Mouse (Mus musculus): ENCODE data around the gene Usp11. TPM values are rescaled to one million over a fixed set of nuclear protein-coding genes. Genes with fewer than 3 reads are reported as not detected.
"Not testable (repeated sequence)": the region's sequence is repeated elsewhere in the genome, so short reads cannot be mapped to it uniquely, and the experiment has no call there.

Gene Usp11
- total RNA-seq (2021) = 10 to 100 TPM; 68.3 to 68.8 TPM

DNA sequence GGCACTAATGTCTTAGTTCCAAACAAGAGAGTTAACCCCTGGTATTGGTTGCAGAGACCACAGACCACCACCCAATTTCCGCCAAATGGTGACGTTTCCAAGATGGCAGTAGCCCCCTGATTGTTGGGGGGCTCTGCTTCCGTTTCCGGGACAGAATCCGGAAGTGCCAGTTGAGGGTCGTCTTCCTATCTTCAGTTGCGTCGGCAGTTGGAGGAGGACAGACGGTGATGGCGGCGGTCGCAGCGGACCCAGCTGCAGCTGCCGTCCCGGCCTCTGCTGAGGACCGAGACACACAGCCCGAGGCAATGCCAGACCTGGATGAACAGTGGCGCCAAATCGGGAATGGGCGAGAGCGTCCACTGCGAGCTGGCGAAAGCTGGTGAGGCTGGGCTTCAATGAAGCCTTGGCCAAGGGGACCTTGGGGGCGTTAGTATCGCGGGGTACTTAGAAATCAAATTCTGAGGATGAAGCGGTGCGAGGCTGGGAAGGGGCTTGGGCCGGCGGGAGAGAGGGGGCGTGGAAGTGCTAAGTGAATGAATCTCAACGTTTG, at the start of gene Usp11:
Usp11 (plus strand) TSS at position 166 of the 550 bp plus-strand sequence.
- intact Hi-C loops (cut with DNase I) = no loop called here
- DNase-seq = peak; percentile 63

DNA sequence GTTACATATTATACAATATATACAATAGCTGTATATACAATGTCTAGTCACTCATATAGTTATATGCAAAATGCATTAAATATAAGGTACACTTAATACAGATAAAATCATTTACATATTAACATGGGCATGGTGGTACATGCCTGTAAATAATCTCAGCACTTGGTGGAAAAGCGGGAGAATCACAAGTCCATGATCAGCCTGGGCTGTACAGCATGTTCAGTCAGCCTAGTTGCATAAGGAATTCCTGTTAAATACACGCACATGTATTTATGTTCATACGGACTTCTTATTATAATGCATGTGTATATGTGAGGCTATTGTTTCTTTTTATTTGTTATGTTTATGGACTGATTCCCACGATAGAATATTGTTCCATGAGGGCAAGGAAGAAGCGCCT, 46.1 kb upstream of the Usp11 start:
- no peak for DNase-seq
- intact Hi-C loops (cut with DNase I) = no loop called here

DNA sequence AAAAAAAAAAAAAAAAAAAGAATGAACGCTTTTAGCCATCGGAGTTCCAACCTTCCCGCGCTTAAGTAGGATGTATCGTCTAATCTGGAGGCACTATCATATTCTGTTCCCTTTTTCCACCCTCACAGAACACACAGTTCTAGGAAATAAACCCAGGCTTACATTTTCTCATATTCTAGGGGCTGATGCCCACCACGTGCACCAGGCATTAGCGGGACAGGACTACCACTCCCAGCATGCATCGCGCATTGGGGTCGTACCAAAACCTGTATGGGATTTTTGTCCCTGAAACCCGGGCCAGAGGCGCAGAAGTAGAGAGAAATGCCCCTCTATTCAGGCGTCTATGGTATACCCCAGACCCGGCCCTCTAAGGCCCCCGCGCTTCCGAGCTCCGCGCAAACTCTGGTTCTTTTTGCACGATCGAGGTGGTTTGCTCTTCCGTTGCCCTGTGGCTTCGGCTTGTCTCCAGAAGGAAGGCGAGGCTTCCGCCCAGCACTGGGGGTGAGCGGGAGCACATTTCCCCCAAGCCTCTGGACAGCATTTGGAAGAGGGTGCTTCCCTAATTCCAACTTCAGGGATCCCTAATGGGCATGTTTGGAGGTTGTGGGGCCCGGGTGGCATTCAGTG, 45.6 kb upstream of the Usp11 start, which contains the start of gene Uba1:
Uba1 (plus strand) TSS at position 301 of the 627 bp plus-strand sequence.
- peak; percentile 87 for DNase-seq
- intact Hi-C loops (cut with DNase I) = no loop called here

DNA sequence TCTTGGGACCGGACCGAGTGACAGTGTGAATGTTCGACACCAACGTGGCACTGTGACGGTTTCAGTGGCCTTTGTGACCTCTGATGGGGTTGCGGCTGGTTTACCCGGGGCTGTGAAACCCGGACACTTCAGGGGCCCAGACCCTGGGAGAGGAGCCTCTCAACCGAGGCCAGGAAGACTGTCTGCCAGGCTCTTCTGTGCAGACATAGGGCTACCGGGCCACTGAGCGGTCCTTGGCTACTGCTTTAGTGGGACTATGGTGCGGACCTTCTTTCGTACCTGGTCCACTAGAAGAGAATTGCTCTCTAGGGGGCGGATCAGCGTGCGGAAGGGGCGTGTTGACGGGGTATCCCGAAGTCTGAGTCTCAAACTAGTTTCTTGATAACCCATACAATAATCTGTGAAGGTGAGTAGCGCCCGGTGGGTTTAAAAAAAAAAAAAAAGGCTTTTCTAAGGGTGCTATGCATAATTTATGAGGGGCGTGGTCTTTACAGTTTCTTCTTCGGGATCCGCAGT, 44.8 kb upstream of the Usp11 start:
- no peak for DNase-seq
- intact Hi-C loops (cut with DNase I) = no loop called here

DNA sequence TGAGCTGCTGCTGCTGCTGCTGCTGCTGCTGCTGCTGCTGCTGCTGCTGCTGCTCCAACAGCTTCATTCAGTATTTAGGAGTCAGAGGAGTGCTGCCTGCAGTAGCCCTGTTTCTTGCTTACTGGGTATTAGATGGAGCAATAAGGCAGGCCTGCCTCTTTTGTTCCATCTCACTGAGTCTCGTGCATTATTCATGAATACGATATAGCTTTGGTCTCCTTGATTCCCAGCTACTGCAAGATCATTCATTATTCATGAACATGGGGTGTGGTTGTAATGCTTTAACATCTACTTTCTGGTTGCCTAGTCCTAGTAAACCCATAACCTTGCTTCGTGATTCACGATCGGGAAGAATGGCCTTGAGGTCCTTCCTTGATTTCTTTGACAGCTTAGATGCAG, 41.4 kb upstream of the Usp11 start:
- no peak for DNase-seq
- intact Hi-C loops (cut with DNase I) = no loop called here

DNA sequence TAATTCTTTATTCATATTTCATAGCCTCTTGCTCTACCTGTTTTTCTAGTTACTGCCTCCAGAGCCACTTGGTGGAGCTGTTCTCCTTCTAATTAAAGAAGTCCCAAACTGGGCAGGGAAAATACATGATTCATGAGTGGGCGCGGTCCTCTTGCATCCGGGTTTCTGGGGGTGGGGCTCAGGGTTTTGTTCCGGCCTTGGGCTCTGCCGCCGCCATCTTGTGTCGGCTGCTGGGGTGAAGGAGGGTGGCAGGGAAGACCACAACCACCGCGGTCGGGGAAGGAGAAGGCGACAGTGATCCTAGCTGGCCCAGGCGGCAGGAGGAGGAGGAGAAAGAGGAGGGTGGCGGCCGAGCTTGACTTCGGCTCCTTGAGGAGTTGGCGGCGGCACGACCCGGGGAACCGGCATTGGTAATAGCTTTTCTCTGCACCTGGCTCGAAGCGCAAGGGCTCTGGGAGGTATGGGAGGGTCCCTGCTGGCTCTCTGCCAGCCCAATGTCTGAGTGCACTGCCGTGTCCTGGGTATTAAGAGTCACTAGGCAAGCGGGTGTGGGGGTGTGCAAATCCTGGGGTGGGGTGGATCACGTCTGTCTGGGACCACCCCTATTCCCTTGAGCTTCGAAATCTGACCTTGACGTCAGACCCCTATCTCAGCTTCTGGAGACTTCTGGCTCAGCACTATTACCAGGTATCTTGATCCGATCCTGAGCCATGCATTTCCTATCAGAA, 40.8 kb upstream of the Usp11 start:
- intact Hi-C loops (cut with DNase I) = no loop called here
- peak; percentile 84 for DNase-seq

DNA sequence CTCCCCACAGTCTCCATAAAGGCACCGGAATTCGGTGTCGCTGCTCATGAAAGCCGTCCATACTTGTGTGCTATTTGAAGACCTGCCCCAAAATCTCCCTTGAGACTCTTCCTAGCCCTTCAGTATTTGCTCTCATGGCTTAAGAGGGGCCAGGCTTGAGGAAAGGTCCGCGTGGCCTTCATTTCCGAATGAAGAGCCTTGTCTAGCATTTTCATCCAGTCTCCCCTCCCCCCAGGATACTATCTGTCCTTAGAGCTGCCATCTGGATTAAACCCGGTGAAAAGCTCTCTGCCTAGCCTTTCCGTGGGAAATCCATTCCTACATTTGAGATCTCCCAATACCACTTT, 40.3 kb upstream of the Usp11 start:
- intact Hi-C loops (cut with DNase I) = no loop called here
- DNase-seq = no peak

DNA sequence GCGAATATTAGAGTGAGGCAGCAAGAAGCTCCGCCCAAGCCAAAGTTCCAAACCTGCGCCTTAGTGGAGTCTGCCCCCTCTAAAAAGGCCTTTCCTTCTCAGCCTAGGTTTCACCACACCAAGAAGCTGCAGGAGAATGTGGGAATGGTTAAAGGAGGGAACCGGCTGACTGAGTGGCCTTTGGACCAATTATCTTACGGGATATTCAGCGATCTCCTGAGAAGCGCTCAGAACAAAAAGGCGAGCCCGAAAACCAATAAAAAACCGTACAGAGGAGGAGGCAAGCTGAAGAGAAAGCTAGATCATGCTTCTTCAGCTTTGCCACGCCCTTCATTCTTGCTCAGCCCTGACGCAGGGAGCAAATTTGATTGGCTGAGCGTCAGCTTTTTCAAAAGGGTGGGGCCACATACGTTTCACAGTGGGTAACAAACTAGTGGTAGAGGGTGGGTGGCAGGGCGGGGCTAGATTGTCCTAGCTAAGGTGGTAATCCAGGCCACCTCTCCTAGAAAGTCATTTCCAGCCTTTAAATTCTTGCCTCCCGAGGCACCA, 16.1 kb upstream of the Usp11 start, which contains the start of gene Cdk16:
Cdk16 (plus strand) TSS at position 436 of the 549 bp plus-strand sequence.
- intact Hi-C loops (cut with DNase I) = no loop called here
- DNase-seq = peak; percentile 81

DNA sequence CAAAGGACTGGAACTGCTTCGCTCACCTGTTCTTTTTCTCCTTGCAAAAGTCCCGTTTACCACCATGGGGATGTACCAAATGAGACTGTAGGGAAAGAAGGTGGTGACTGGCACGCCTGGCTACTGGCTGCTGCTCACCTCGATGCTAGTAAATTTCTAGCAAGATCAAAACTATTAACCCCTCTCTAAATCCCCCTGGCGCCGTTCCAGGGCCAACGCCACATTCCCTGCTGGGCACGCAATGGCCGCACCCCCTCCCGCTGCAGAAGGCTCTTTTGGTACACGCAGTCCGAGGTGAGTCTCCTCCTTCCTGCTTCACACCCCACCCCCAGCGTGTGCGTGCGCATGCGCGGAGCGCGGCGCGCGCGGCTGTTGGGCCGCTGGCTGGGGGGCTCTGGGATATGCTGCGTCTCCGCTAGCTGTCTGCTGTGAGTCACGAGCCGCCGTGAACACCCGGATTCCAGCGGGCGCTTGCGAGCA, 15.6 kb upstream of the Usp11 start:
- intact Hi-C loops (cut with DNase I) = no loop called here

DNA sequence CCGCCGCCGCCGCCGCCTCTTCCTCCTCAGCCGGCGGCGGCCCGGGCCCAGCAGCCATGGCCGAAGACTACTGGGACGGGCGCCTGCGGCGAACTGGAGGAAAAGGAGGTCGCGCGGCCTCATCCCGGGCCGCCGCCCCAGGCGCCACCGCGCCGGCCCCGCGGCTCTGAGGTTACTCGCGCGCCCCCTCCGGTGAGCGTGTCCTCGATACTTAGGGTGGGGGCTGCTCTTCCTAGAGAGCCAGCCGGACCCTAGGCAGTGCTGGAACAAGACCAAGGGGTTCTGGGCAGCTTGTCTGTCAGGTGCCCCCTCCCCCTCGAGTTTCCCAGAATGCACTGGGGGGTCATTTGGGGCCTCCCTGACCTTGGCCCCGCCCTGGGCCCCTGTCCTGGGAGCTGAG, 15.1 kb upstream of the Usp11 start:
- DNase-seq = peak; percentile 77
- intact Hi-C loops (cut with DNase I) = no loop called here

More for the DNA sequence above, 15.6 kb upstream of the Usp11 start:
- peak; percentile 87 for DNase-seq

DNA sequence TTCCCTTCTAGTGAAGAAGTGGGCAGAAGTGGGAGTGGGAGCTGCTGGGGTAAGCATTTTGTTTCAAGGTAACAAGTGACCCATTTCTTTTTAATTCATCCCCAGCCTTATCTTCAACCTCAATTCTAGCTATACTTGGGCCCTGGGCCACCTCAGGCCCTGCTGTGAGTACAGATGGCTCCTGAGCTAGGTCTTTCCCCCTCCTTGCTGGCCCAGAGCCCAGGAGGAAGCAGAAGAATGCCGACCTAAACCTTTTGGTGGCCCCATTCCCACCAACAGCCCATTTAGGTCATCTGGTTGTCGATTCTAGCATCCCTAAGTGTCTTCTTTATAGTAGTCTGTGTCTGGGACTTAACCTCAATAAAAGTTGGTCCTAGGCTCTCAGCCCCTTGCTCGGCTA, 12.1 kb upstream of the Usp11 start:
- peak; percentile 21 for DNase-seq
- intact Hi-C loops (cut with DNase I) = no loop called here

DNA sequence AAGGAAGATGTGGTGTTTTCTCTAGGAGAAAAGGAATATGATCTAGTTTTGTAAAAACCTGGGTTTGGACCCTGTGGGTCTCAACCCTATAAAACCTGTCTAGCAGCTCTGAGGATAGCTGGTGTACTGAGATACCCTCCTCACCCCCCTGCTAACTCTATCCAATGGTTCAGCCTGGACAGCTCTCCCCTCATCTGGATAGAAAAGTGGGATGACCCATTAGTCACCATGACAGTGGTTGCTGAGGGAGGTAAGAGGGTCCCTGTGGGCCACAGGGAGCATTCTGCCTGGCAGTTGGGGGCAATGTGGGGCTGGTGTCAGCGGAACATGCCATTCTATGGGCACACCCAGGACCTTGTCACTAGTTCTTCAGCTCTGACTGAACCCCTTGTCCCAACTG, 11.1 kb upstream of the Usp11 start:
- DNase-seq = no peak
- intact Hi-C loops (cut with DNase I) = no loop called here

DNA sequence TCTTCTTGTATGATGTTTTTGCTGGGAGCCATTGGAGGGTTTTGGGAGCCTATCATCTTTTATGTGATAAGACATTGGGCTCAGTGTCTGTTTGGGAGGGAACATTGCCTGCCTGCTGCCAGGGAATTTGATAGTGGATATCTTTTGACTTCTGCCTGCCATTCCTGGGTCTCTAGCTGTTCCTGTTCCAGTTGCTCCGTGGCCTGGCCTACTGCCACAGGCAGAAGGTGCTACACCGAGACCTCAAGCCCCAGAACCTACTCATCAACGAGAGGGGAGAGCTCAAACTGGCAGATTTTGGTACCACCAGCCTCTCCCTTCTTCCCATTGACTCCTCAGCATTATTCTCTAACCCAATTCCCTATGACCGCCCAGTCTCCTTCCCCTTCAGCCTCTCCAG, 7.9 kb upstream of the Usp11 start:
- intact Hi-C loops (cut with DNase I) = no loop called here
- DNase-seq = no peak

DNA sequence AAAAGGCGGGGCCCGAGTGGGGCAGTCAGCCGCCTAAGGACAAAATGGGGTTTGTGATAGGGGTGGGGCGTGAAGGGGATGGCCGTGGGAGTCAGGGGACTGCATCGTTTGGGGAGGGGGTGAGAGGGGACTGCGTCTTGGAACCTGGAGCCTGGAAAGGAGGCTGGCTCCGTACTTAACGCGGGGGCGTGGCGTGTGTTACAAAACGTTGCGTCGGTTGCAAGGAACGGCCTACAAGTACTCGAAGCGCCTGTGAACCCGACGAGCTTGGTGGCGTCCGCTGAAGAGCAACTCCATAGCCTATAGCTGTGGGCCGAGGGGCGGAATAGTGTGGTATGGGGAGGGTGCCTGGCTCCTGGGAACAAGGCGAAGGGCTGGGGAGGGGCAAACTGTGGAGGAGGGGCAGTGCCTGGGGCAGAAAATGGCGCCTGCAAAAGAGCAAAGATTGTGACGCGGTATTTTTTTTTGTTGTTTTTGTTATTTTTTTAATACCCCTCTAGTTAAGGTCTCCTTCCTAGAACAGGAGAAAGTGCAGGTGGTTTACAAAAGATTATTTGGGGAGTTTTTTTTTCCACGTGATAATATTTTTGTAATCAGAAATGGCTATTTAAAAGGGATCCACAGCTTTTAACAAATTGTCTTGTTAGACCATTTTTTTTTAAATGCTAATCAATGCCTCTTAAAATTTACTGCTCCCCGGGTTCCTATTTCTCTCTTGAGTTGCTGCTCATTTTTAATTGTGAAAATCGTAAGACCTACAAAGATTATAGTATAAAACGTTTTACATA, 783 bp downstream of the Usp11 start:
- peak; percentile 82 for DNase-seq

DNA sequence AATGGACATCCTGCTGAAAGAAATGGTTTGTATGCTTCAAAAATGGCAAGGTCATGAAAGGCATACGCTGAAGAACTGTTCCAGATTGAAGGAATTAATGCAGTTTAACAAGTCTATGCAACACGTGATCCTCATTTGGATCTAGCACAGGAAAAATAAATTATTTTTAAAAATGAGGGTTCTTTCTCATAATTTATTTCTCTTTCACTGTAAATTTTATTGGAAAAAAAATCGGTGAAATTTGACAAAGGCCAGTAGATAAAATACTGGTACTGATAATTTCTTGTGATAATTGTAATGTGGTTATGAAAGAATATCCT, 1.3 kb downstream of the Usp11 start:
- intact Hi-C loops (cut with DNase I) = no loop called here
- no peak for DNase-seq

More for the DNA sequence above, 783 bp downstream of the Usp11 start:
- intact Hi-C loops (cut with DNase I) = no loop called here

DNA sequence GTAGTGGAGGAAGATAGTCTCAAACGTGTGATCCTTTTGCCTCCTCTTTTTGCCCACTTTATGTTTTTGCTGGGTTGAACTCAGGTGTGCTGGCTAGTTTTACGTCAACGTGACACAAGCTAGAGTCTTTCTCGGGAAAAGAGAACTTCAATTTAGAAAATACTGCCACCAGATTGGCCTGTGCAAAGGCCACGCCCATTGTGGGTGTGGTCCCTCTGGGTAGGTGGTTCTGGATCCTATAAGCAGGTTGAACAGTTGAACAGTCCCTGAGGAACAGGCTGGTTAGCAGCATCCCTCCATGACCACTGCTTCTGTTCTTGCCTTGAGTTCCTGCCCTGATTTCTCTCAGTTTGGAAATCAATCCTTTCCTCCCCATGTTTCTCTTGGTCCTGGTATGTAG, 25.0 kb downstream of the Usp11 start:
- intact Hi-C loops (cut with DNase I) = no loop called here
- DNase-seq = no peak

DNA sequence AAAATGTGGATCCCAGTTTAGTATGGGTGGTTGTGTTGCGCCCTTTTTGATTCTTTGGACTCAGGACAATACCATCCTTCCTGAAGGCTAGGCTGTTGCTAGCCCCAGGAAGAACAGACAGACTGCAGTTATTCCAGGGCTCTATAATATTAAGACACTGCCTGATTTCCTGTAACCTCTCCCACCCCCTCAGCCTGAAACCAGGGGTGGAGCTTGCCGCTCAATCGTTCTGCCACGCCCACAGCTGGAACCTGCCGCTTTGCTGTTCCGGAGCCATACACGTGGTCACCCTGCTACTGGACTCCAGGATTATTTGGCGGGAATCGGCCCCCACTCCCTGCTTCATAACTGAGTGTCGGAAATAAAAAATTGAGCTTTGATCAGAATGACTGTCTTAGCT, 26.3 kb downstream of the Usp11 start:
- intact Hi-C loops (cut with DNase I); DNase-seq: not testable (repeated sequence)

DNA sequence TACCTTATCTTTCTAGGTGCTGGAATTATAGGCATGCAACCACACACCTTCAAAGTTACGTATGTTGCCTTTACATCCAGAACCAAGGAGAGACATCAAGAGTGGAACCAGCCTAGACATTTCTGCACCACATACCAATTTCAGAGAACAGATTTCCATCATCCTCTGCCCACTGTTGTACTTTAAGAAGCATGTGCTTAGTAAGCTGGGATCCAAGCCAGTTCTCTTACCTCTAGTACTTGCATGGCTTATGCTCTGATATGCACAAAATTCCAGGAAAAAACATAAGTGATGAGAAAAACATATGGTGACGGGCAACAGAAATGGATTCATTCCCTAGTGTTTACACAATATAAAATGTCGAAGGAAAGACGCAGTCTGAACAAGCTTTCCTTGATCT, 32.8 kb downstream of the Usp11 start:
- DNase-seq = no peak
- intact Hi-C loops (cut with DNase I) = no loop called here

DNA sequence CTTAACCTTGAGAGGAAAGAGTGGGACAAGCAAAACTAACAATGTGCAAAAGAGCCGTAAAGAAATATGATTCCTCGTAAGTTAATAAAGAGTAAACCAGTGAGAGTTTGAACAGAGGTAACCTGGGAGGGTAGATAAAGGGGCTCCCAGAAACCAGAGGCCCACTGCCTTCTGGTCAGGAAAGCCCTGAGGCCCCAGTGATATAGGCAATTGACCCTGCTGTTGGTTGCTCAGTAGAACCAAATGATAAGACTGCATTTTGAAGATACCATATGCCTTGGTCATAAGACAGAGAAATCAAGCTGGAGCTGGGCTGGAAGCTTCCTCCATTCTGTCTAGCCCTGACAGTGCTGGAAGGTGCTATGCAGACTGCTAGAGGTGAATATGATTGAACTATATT, 45.1 kb downstream of the Usp11 start:
- DNase-seq = no peak
- intact Hi-C loops (cut with DNase I) = no loop called here

DNA sequence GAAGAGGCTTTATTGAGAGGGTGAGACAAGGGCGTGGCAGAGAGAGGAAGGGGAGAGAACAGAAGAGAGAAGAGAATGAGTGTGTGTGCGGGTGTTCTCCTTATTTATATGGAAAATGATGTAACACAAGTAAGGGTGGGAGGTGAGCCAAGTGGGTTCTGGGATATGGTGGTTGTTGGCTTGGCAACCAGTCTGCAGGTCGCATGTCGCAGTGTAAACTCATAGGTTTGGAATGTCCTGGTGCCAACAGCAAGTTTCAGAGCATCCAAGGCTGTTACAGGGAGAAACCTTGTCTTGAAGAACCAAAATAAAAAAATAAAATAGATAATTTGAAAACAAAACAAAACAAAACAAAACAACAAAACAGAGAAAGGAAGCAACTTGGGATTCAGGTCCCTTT, 57.5 kb downstream of the Usp11 start:
- DNase-seq = no peak

More for the DNA sequence above, 57.5 kb downstream of the Usp11 start:
- intact Hi-C loops (cut with DNase I) = no loop called here

Data from left cerebral cortex, postnatal 4 days (tissue).